Mouse (Mus musculus): ENCODE measurements around the gene Cd300lb.

DNA sequence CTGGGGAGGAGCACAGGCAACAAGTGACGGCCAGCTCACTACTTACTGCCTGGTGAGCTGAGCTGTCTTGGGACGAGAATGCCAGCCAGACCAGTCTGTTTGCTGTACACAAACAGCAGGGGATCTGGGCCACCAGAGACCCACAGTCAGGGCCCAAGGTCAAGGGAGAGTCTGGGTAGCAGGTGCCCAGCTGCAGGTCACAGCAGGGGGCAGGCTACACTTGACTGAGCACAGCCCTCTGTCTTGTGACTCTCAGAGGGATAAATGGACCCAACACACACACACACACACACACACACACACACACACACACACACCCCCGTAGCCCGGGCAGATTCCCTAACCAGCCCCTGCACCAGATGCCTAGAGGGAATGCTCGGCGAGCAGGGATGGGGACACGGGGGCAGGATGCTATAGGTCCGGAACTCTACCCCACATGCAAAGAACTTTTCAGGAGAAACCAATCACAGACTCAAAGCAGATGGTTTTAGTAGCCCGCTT is 58.8 kb downstream of the Cd300lb start:
- no peak for TF ChIP-seq GATA1 (IDR thresholded peaks at IDR 0.05; ENCODE audit: low read length)
- TF ChIP-seq TAL1 (IDR thresholded peaks at IDR 0.05; ENCODE audit: low read length): no peak
